Mouse (Mus musculus): ENCODE results near the gene Tulp2. TPM values are rescaled to one million over a fixed set of nuclear protein-coding genes. Genes with fewer than 3 reads are reported as not detected.
A peak's percentile ranks its signal among the peaks of the same experiment; 100 is the strongest.

Tulp2 gene
- polyA plus RNA-seq, 1 experiment, result 0.20 TPM

- WGBS, result 72% methylated on average over 11 of the region's 11 CpGs
Measured at GRCm38 (mm10) chr7:45487861-45488292, 6.2 kb downstream of the Tulp2 start.

DNA sequence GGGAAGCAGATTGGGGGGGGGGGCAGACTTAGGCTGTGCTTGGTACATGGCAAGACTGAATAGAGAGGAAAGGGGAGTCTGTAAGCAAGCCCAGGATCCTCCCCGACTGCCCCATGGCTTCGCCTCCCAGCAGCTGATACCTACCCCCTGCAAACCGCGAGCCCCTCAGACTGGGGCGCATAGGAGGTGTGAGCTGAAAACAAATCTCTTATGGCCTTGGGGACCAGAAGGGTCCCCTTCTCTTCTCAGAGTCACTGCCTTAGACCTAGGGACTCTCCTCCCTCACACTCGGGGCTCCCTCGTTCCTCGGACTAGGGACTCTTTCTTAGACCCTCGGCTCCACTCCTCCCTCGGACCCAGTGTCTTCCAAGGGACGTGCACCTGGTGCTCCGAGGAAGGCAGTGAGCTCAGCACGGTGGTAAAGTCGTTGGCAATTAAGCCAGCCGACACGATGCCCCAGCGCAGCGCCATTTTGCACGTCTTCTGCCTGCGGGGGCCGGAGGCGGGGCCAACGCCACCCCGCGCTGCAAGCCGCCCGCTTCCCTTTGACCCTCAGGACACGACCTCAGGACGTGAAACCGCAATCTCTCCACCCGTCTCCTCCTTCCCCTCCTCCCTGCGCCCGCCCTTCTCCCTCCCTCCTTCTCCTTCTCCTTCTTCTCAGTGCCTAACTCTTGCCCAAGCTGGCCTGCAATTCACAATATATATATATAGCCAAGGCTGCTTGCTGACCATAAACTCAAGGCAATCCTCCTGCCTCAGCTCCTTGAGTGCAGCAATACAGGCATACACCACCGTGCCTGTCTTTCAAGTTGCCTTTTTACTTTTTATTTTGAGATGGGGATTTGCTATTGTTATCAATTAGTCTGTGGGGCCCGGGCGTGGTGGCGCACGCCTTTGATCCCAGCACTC is 6.9 kb downstream of the Tulp2 start, which contains the start of gene Dhdh:
Gene Dhdh, minus strand, starts transcription at position 513 of the 912 bp plus-strand sequence.
- no peak for TF ChIP-seq POLR2A (IDR thresholded peaks at IDR 0.05; ENCODE audit: low read depth, low read length)
- no peak for TF ChIP-seq CTCF (conservative IDR thresholded peaks at IDR 0.05; ENCODE audit: insufficient read depth, insufficient read length, low read depth, low read length)
- WGBS, result 18% methylated on average over 38 of the region's 38 CpGs
- no peaks in the 10 kb centered on the region for H3K27me3 ChIP-seq (replicated peaks; ENCODE audit: control insufficient read depth, insufficient read depth, low read length)
- H3K4me1 ChIP-seq (ENCODE audit: control insufficient read depth, insufficient read depth, low read length), result peaks cover 10% of the 10 kb centered on the region
- H3K36me3 ChIP-seq (ENCODE audit: control insufficient read depth, insufficient read depth, low read length), result no peaks in the 10 kb centered on the region
- peak; percentile 78 for DNase-seq
- peak within 1 kb of the TSS; percentile 59 for H3K4me3 ChIP-seq (ENCODE audit: insufficient read depth, low read depth, low read length)
- H3K27ac ChIP-seq (ENCODE audit: insufficient read depth, low read depth, low read length), result no peak within 1 kb of the TSS

More at GRCm38 (mm10) chr7:45487861-45488292, 6.2 kb downstream of the Tulp2 start:
- DNase-seq, result no peak
- Histone ChIP-seq H3K27me3 (replicated peaks; ENCODE audit: control insufficient read depth, insufficient read depth, low read length) (no peaks in the 10 kb centered on the region), H3K27ac (ENCODE audit: insufficient read depth, low read depth, low read length) (no peak overlapping the region), H3K36me3 (ENCODE audit: control insufficient read depth, insufficient read depth, low read length) (no peaks in the 10 kb centered on the region), H3K4me3 (ENCODE audit: insufficient read depth, low read depth, low read length) (no peak overlapping the region), H3K4me1 (ENCODE audit: control insufficient read depth, insufficient read depth, low read length) (peaks cover 10% of the 10 kb centered on the region)
- no peak for TF ChIP-seq POLR2A (IDR thresholded peaks at IDR 0.05; ENCODE audit: low read depth, low read length)
- no peak for TF ChIP-seq CTCF (conservative IDR thresholded peaks at IDR 0.05; ENCODE audit: insufficient read depth, insufficient read length, low read depth, low read length)

- H3K27me3 ChIP-seq (replicated peaks; ENCODE audit: control insufficient read depth, insufficient read depth, low read length), result no peaks in the 10 kb centered on the region
- H3K4me1 ChIP-seq (ENCODE audit: control insufficient read depth, insufficient read depth, low read length), result peaks cover 10% of the 10 kb centered on the region
- no peaks in the 10 kb centered on the region; the same call in 1 of the 2 replicates for H3K36me3 ChIP-seq (ENCODE audit: control insufficient read depth, insufficient read depth, low read length)
- H3K27ac ChIP-seq (ENCODE audit: insufficient read depth, low read depth, low read length), result no peak overlapping the region
- H3K4me3 ChIP-seq (ENCODE audit: insufficient read depth, low read depth, low read length), result no peak overlapping the region
- no peak for DNase-seq
- 83% methylated on average over 7 of the region's 7 CpGs for WGBS
- no peak for TF ChIP-seq POLR2A (IDR thresholded peaks at IDR 0.05; ENCODE audit: low read depth, low read length)
Measured at GRCm38 (mm10) chr7:45489578-45489977, 7.9 kb downstream of the Tulp2 start.

GRCm38 (mm10) chr7:45490822-45491221 is 9.1 kb downstream of the Tulp2 start:
- no peak for DNase-seq
- Histone ChIP-seq H3K4me1 (ENCODE audit: control insufficient read depth, insufficient read depth, low read length) (peaks cover 10% of the 10 kb centered on the region), H3K36me3 (ENCODE audit: control insufficient read depth, insufficient read depth, low read length) (no peaks in the 10 kb centered on the region; the same call in 1 of the 2 replicates), H3K27ac (ENCODE audit: insufficient read depth, low read depth, low read length) (no peak overlapping the region; the same call in 1 of the 2 replicates), H3K27me3 (replicated peaks; ENCODE audit: control insufficient read depth, insufficient read depth, low read length) (no peaks in the 10 kb centered on the region), H3K4me3 (ENCODE audit: insufficient read depth, low read depth, low read length) (no peak overlapping the region)
- 50% methylated on average over 9 of the region's 9 CpGs for WGBS
- TF ChIP-seq POLR2A (IDR thresholded peaks at IDR 0.05; ENCODE audit: low read depth, low read length), result no peak
- TF ChIP-seq CTCF (conservative IDR thresholded peaks at IDR 0.05; ENCODE audit: insufficient read depth, insufficient read length, low read depth, low read length), result no peak

DNA sequence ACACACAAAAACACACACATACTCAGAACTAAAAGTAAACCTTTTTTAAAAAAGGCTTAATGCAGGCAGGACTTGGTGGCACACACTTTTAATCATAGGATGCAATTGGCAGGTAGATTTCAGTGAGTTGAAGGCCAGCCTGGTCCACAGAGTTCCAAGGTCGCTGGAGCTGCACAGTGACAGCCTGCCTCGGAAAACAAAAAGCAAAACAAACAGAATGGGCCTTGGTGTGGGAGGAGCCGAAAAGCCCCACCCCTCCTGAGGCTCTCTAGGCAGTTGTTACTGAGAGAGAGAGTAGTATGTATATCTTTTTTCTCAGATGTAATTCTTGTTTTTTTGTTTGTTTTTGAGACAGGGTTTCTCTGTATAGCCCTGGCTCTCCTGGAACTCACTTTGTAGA is 9.6 kb downstream of the Tulp2 start:
- peaks cover 10% of the 10 kb centered on the region for H3K4me1 ChIP-seq (ENCODE audit: control insufficient read depth, insufficient read depth, low read length)
- no peaks in the 10 kb centered on the region for H3K27me3 ChIP-seq (replicated peaks; ENCODE audit: control insufficient read depth, insufficient read depth, low read length)
- 7% methylated on average over 3 of the region's 3 CpGs for WGBS
- peak; percentile 72 for DNase-seq
- no peak overlapping the region; the same call in 1 of the 2 replicates for H3K27ac ChIP-seq (ENCODE audit: insufficient read depth, low read depth, low read length)
- no peaks in the 10 kb centered on the region; the same call in 1 of the 2 replicates for H3K36me3 ChIP-seq (ENCODE audit: control insufficient read depth, insufficient read depth, low read length)
- TF ChIP-seq CTCF (conservative IDR thresholded peaks at IDR 0.05; ENCODE audit: insufficient read depth, insufficient read length, low read depth, low read length) (no peak), POLR2A (IDR thresholded peaks at IDR 0.05; ENCODE audit: low read depth, low read length) (no peak)
- H3K4me3 ChIP-seq (ENCODE audit: insufficient read depth, low read depth, low read length), result no peak overlapping the region

DNA sequence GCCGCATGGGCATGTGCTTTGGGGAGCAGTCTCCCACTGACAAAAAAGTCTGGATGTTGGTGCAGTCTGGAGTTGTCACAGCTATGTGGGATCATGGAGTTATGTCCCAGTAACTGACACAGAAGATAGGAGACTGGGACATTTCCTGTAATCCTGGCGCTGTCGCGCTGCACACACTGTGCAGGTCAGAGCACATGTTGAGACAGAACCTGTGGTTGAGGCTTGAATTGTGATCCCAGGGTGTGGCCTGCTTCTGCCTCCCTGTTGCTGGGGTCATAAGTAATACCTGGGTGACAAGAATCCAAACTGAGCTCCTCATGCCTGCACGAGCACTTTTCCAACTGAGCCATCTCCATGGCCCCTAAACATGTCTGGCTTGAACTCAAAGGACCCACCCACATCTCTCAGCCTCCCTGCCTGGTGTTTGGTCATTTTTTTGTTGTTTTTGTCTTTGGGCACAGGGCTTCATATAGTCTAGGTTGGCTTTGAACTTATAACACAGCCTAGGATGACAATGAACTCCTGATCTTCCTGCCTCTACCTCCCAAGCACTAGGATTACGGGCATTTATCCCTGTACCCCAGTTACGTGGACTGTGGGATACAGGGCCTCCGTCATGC is 10.7 kb downstream of the Tulp2 start:
- 95% methylated on average over 8 of the region's 8 CpGs for WGBS
- Histone ChIP-seq H3K4me1 (ENCODE audit: control insufficient read depth, insufficient read depth, low read length) (peaks cover 10% of the 10 kb centered on the region), H3K36me3 (ENCODE audit: control insufficient read depth, insufficient read depth, low read length) (no peaks in the 10 kb centered on the region; the same call in 1 of the 2 replicates)

DNA sequence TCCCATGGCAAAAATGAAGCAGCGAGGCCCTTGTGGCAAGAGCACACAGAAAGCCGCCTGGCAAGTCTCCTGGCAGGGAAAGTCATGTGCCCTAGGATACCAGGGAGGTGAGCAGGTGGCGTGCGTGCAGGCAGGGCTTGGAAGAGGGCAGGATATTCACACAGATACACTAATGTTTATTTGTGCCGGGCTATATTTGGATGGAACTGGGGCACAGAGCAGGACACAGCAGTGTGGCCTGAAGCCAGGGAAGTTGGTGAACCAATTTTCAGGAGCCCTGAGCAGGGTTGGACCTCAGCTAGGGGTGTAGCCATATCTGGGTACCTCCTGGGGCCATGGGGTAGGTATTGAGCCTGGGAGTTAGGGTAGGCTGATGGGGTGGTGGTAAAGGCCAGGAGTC is 11.3 kb downstream of the Tulp2 start:
- WGBS, result 74% methylated on average over 5 of the region's 5 CpGs
- DNase-seq, result no peak
- TF ChIP-seq CTCF (conservative IDR thresholded peaks at IDR 0.05; ENCODE audit: insufficient read depth, insufficient read length, low read depth, low read length) (no peak), POLR2A (IDR thresholded peaks at IDR 0.05; ENCODE audit: low read depth, low read length) (no peak)
- no peak overlapping the region for H3K27ac ChIP-seq (ENCODE audit: insufficient read depth, low read depth, low read length)
- H3K36me3 ChIP-seq (ENCODE audit: control insufficient read depth, insufficient read depth, low read length), result no peaks in the 10 kb centered on the region; the same call in 1 of the 2 replicates
- H3K4me1 ChIP-seq (ENCODE audit: control insufficient read depth, insufficient read depth, low read length), result peaks cover 10% of the 10 kb centered on the region
- H3K4me3 ChIP-seq (ENCODE audit: insufficient read depth, low read depth, low read length), result no peak overlapping the region
- H3K27me3 ChIP-seq (replicated peaks; ENCODE audit: control insufficient read depth, insufficient read depth, low read length), result no peaks in the 10 kb centered on the region

More for the DNA sequence above, 10.7 kb downstream of the Tulp2 start:
- TF ChIP-seq POLR2A (IDR thresholded peaks at IDR 0.05; ENCODE audit: low read depth, low read length) (no peak), CTCF (conservative IDR thresholded peaks at IDR 0.05; ENCODE audit: insufficient read depth, insufficient read length, low read depth, low read length) (no peak)
- H3K27me3 ChIP-seq (replicated peaks; ENCODE audit: control insufficient read depth, insufficient read depth, low read length), result no peaks in the 10 kb centered on the region
- no peak overlapping the region for H3K27ac ChIP-seq (ENCODE audit: insufficient read depth, low read depth, low read length)
- no peak overlapping the region for H3K4me3 ChIP-seq (ENCODE audit: insufficient read depth, low read depth, low read length)
- no peak for DNase-seq
